Mouse (Mus musculus) CH12.LX (cell line): ENCODE measurements around the gene Cacna1c.

Experiments used
- CTCF ChIP-seq, 2 experiments: IDR thresholded peaks in 1 of 2; conservative IDR thresholded peaks in 1 of 2; 2 replicates each; pipeline ENCODE4 v1.5.1; 2011 to 2012; ENCODE audit warnings: low read depth in 2 of 2, low read length in 2 of 2, improper control_type of control experiment in 1 of 2, inconsistent platforms in 1 of 2, mild to moderate bottlenecking in 1 of 2, moderate library complexity in 1 of 2
- ETS1 ChIP-seq: conservative IDR thresholded peaks from 2 replicates; pipeline ENCODE4 v1.6.1; 2012; ENCODE audit warnings: low read depth, mild to moderate bottlenecking, inconsistent platforms, low read length, improper control_type of control experiment, moderate library complexity
- POLR2A ChIP-seq: IDR thresholded peaks from 2 replicates; pipeline ENCODE4 v1.6.1; 2011; ENCODE audit warnings: low read depth, mild to moderate bottlenecking, improper control_type of control experiment, low read length
- USF1 ChIP-seq: IDR thresholded peaks from 2 replicates; pipeline ENCODE4 v1.6.1; 2014; ENCODE audit warnings: low read depth, mild to moderate bottlenecking, inconsistent platforms, low read length, improper control_type of control experiment
- ZNF384 ChIP-seq: IDR thresholded peaks from 2 replicates; pipeline ENCODE4 v1.6.1; 2012; ENCODE audit warnings: low read depth, low read length, improper control_type of control experiment, inconsistent platforms

GRCm38 (mm10) chr6:118779201-118779600, 417.0 kb downstream of the Cacna1c start:
- TF ChIP-seq CTCF (conservative IDR thresholded peaks at IDR 0.05 in 1 of 2, IDR thresholded peaks at IDR 0.05 in 1 of 2; ENCODE audit: low read depth in 2 of 2, low read length in 2 of 2): no peak
- no peak for TF ChIP-seq ETS1
- no peak for TF ChIP-seq ZNF384
- no peak for TF ChIP-seq POLR2A
- no peak for TF ChIP-seq USF1
